Mouse (Mus musculus): ENCODE results near the gene Exosc8. TPM values are rescaled to one million over a fixed set of nuclear protein-coding genes. Genes with fewer than 3 reads are reported as not detected.

Gene Exosc8
- polyA plus RNA-seq (2014; fragmentation: Illumina TruSeq; extraction: RNeasy Lipid Tissue Mini Kit (QIAGEN cat#74804); ENCODE audit: insufficient read depth, low read depth, low replicate concordance): 27.7 TPM

DNA sequence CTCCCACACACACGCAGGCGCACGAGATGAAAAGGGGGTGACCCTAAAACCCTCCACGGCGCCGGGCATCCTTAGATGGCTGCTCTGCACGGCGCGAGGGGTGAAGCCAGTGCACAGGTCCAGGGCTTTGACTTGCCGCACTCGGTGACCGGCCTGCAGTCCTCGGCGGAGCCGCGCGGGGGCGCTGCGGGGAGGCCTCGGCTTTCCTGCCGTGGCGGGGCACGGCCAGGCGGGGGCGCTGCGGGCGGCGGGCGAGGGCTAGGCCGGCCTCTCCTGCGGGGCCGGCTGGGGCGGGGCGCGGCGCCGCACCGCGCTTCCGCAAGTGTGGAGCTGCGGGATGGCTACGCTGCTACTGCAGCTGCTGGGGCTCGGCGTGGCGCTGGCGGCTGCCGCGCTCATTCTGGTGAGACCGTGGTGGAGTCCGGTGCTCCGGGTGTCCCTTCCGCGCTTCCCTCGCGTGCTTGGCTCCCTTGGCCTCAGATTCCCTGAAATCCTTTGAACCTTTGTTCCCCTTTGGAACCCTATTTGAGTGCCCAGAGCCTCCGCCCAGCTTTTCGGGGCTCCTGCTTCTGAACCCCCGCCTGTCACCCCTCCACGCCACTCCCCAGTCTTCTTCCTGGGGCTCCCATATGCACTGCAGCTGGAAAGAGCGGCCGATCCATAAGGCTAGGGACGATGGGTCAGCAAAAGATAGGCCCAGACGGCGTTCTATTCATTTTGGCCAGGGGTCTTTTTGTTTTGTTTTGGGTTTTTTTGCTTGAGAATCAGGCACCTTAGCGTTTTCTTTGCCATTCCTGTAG, at the start of gene Exosc8, which contains the start of gene Alg5:
Gene Exosc8 (minus strand): TSS at position 147 of the 800 bp plus-strand sequence.
Gene Alg5 (plus strand): TSS at position 293 of the 800 bp plus-strand sequence.

DNA sequence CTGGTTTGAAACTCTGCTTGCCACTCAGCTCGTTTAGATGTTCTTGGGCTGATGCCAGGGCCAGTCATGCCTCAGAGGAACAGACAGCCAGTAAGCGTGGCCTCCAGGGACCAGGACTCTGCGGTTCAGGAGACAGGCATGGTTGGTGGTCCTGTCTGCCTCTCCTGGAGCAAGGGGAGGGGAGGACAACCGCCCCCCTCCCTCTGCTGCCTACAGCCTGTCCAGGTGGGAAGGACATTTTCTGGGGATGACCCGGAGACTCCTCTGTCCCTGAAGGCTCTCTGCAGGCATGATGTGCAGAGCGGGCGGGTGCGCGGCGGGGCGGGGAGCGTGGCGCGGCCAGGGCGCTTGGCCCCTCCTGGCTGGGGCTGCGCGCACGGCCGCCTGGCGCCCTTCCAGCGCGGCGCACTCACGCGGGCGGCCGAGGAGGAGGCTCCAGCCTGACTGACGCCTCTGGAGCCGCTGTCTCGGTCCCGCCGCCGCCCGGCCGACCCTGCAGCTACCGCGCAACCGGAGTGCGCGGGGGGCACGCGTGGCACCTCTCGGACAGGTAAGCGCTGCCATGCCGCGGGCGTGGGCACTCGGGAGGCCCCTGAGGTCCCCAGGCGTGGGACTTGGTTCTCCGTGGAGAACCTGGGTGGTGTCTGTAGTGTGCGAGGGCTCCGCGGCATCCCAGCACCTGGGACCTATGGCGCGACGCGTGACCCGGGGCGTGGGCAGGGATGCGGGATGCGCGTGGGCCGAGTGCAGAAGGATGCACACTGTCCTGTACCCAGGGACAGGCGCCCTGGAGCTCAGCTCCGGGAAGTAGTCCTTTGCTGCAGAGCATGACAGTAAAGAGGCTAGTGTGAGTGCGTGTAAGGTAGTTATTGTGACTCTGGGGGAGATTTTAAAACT, 20.2 kb upstream of the Exosc8 start, which contains the start of gene Smad9:
Gene Smad9 (plus strand): TSS at position 438 of the 897 bp plus-strand sequence.

DNA sequence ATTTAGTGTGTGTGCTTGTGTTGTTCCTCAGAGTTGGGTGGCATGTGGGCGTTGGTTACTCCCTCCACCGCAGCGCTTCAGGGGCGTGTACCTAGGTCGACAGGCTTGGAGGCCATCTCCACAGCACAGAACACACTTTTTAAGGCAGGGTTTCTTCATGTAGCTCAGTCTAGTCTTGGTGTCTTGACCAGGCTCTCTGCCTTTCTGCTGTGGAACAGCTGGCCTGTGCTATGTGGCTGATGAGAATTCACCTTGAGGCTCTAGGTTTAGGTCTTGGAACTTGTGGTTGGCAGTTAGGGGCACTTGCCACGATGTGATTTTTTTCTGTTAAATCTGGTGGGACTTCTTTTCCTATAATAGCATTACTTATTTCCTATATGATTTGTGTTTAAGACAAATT, 20.9 kb downstream of the Exosc8 start, which contains the start of gene Gm21958:
Gene Gm21958 (minus strand): TSS at position 101 of the 400 bp plus-strand sequence.

DNA sequence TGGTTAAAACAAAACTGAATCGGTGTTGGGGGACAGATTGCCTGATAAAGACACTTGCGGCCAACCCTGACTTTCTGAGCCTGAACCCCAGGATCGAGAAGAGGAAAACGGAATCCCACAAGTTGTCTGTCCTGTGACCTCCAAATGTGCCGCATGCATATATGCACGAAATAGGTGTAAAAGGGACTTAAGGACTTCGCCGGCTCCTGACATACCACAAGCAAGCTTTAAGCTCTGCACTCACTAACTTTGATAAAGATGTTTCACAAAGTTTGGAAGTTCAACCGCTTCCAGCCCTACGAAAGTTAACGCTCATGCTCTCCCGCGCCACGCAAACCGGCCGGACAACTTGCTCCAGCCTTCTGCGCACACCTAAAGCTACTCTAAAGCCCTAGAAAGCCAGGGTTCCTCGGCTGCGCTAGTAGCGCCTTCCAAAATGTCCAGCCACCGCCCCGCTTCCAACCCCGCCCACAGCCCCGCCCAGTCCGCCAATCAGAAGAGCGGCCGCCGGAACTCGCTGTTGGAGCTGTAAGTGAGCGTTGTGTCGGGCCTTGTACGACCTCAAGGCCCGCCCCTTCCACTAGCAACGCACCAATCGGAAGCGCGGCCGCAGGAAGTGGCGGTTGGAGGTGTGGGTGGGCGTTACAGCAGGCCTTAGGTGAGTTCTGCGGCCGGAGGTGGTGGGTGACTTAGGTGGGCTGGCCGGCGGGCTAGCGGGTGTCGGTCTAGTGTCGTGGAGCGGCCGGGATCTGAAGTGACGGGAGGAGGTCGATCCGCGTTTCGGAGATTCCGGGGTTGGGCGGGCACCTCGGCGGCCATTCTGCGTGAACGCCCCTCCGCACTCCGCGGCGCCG, 42.8 kb downstream of the Exosc8 start, which contains the start of gene Supt20:
Gene Supt20 (plus strand): TSS at position 606 of the 854 bp plus-strand sequence.

Other genes starting within 250 kb of the Exosc8 start
- 20.5 TPM for gene Supt20, start 42.6 kb downstream of the Exosc8 start, polyA plus RNA-seq (2014; fragmentation: Illumina TruSeq; extraction: RNeasy Lipid Tissue Mini Kit (QIAGEN cat#74804); ENCODE audit: insufficient read depth, low read depth, low replicate concordance)
- gene Gm21958, start 21.0 kb downstream of the Exosc8 start, polyA plus RNA-seq (2014; fragmentation: Illumina TruSeq; extraction: RNeasy Lipid Tissue Mini Kit (QIAGEN cat#74804); ENCODE audit: insufficient read depth, low read depth, low replicate concordance): not detected
- 30.3 TPM for gene Alg5, start 146 bp upstream of the Exosc8 start, polyA plus RNA-seq (2014; fragmentation: Illumina TruSeq; extraction: RNeasy Lipid Tissue Mini Kit (QIAGEN cat#74804); ENCODE audit: insufficient read depth, low read depth, low replicate concordance)
- 1.9 TPM for gene Smad9, start 20.2 kb upstream of the Exosc8 start, polyA plus RNA-seq (2014; fragmentation: Illumina TruSeq; extraction: RNeasy Lipid Tissue Mini Kit (QIAGEN cat#74804); ENCODE audit: insufficient read depth, low read depth, low replicate concordance)
- 22.9 TPM for gene Rfxap, start 72.4 kb upstream of the Exosc8 start, polyA plus RNA-seq (2014; fragmentation: Illumina TruSeq; extraction: RNeasy Lipid Tissue Mini Kit (QIAGEN cat#74804); ENCODE audit: insufficient read depth, low read depth, low replicate concordance)
- gene Sertm1, start 180.5 kb upstream of the Exosc8 start, polyA plus RNA-seq (2014; fragmentation: Illumina TruSeq; extraction: RNeasy Lipid Tissue Mini Kit (QIAGEN cat#74804); ENCODE audit: insufficient read depth, low read depth, low replicate concordance): not detected

All from lung, adult 10 weeks (tissue).